Mouse (Mus musculus) CH12.LX (cell line): ENCODE measurements around the gene Ccl26.
A peak's percentile ranks its signal among the peaks of the same experiment; 100 is the strongest.

Source experiments
- BHLHE40 ChIP-seq: IDR thresholded peaks from 2 replicates; pipeline ENCODE4 v1.6.1; 2011; ENCODE audit warnings: mild to moderate bottlenecking, low read depth, low read length, improper control_type of control experiment
- CTCF ChIP-seq, 2 experiments: IDR thresholded peaks in 1 of 2; conservative IDR thresholded peaks in 1 of 2; 2 replicates each; pipeline ENCODE4 v1.5.1; 2011 to 2012; ENCODE audit warnings: low read depth in 2 of 2, low read length in 2 of 2, improper control_type of control experiment in 1 of 2, inconsistent platforms in 1 of 2, mild to moderate bottlenecking in 1 of 2, moderate library complexity in 1 of 2
- HCFC1 ChIP-seq: IDR thresholded peaks from 2 replicates; pipeline ENCODE4 v1.6.1; 2012; ENCODE audit warnings: low read depth, mild to moderate bottlenecking, inconsistent platforms, low read length, improper control_type of control experiment
- POLR2A ChIP-seq: IDR thresholded peaks from 2 replicates; pipeline ENCODE4 v1.6.1; 2011; ENCODE audit warnings: low read depth, mild to moderate bottlenecking, improper control_type of control experiment, low read length
- RAD21 ChIP-seq: IDR thresholded peaks from 2 replicates; pipeline ENCODE4 v1.6.1; 2011; ENCODE audit warnings: low read depth, mild to moderate bottlenecking, low read length, improper control_type of control experiment, moderate library complexity
- USF1 ChIP-seq: IDR thresholded peaks from 2 replicates; pipeline ENCODE4 v1.6.1; 2014; ENCODE audit warnings: low read depth, mild to moderate bottlenecking, inconsistent platforms, low read length, improper control_type of control experiment
- USF2 ChIP-seq: conservative IDR thresholded peaks from 2 replicates; pipeline ENCODE4 v1.6.1; 2011; ENCODE audit warnings: low read depth, low read length, improper control_type of control experiment
- ZKSCAN1 ChIP-seq: IDR thresholded peaks from 2 replicates; pipeline ENCODE4 v1.6.1; 2012; ENCODE audit warnings: low read depth, inconsistent platforms, low read length, improper control_type of control experiment, borderline replicate concordance
- ZNF384 ChIP-seq: IDR thresholded peaks from 2 replicates; pipeline ENCODE4 v1.6.1; 2012; ENCODE audit warnings: low read depth, low read length, improper control_type of control experiment, inconsistent platforms

DNA sequence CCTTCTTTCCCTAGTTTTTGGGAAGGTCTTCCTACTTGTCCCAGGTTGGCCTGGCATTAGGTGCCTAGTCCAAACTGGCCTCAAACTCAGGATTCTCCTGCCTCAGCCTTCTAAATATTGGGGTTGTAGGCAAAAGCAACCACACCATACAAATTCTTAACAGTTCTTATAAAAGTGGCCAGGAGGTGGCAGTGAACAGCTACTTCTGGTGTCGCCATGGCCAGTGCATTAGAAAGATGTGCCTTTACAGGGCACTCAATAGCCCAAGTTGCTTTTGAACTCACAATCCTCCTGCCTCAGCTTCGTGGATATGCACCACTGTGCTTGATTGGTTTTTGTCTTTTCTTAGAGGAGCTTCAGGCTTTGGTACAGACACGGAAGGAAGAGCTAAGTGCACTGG lies 12.5 kb downstream of the Ccl26 start:
- peak; percentile 14 to 92; a peak in 2 of 4 replicates for TF ChIP-seq CTCF (conservative IDR thresholded peaks at IDR 0.05 in 1 of 2, IDR thresholded peaks at IDR 0.05 in 1 of 2; ENCODE audit: low read depth in 2 of 2, low read length in 2 of 2)
- TF ChIP-seq ZKSCAN1, result no peak
- peak; percentile 85 for TF ChIP-seq RAD21
- TF ChIP-seq ZNF384, result no peak
- no peak for TF ChIP-seq USF1
- no peak for TF ChIP-seq BHLHE40
- no peak for TF ChIP-seq POLR2A
- TF ChIP-seq USF2, result no peak
- no peak for TF ChIP-seq HCFC1
